In genomic region chr16:97357188-97357821, GRCm38 (mm10) we compare ENCODE assay signal across 8 mouse cellular contexts. TPM values are rescaled to one million over a fixed set of nuclear protein-coding genes. Genes with fewer than 3 reads are reported as not detected.
A peak's percentile ranks its signal among the peaks of the same experiment; 100 is the strongest.
DNase-seq lines count a peak whose midpoint lies in the region; ATAC-seq lines count a peak whose summit lies in the region.

No protein-coding gene starts in this region.

- intact Hi-C loops in left cerebral cortex, postnatal 25 days (cut with DNase I) = loop anchor here (5.0 kb wide), 2 partner anchors 60 to 75 kb away; no protein-coding TSS in a partner anchor

- DNase-seq in R1 (ENCODE audit: low read depth, low spot score) = peak; percentile 44
- peak; percentile 45 for DNase-seq in embryo, embryonic 9.5 days (ENCODE audit: extremely low spot score)
- peak; percentile 25 to 57 for DNase-seq in gastrocnemius, postnatal 4 days (ENCODE audit: low spot score in 2 of 2)
- peak; percentile 33 to 39 for DNase-seq in left cerebral cortex, postnatal 25 days (ENCODE audit: low spot score in 2 of 2)
- DNase-seq in mesoderm, embryonic 11.5 days (ENCODE audit: low read depth, low spot score) = peak; percentile 32
- DNase-seq in skeletal muscle tissue, adult 2 months (ENCODE audit: low read depth, low spot score) = peak; percentile 18

- ATAC-seq in inflammation-experienced regulatory T-cells, adult 6 months = peak; percentile 66
- ATAC-seq in megakaryocyte progenitor cell, adult 5-6 weeks (replicated peaks; ENCODE audit: poor library complexity) = no peak

RNA-seq across cellular contexts. Expression of gene Bace2, which starts 0.8 kb away (rescaled TPM):
- total RNA-seq in gastrocnemius, postnatal 4 days (2021) = 10 to 100 TPM; 12.0 to 12.2 TPM
- 1 to 10 TPM; 1.4 to 4.3 (median 3.6) TPM for polyA plus RNA-seq in inflammation-experienced regulatory T-cells, adult 6 months (2017; shearing (Covaris generic))
- total RNA-seq in left cerebral cortex, postnatal 25 days (2021) = 1 to 10 TPM; 3.2 to 8.0 TPM
- total RNA-seq in megakaryocyte progenitor cell, adult 5-6 weeks (2015) = not detected in 2 replicates
- not detected in 2 replicates for total RNA-seq in megakaryocyte progenitor cell, adult 5-6 weeks (2017)

Comparison
In these comparisons a context has a peak if more than half of its experiments do, and no peak if none do; other contexts are left out.
1. RNA of gene Bace2, which starts 0.8 kb away (total RNA-seq): 12.0 to 12.2 TPM in gastrocnemius, postnatal 4 days and 3.2 to 8.0 TPM in left cerebral cortex, postnatal 25 days; not detected in megakaryocyte progenitor cell, adult 5-6 weeks; every median in the first group is over 4 times any median in the second.
2. Peak in every context shown above with its lines, with median percentiles within 50 percentile points of each other: DNase-seq.